Mouse (Mus musculus): Measurements from ENCODE around the gene Bud31. TPM values are rescaled to one million over a fixed set of nuclear protein-coding genes. Genes with fewer than 3 reads are reported as not detected.

The Bud31 gene
- polyA plus RNA-seq, 1 experiment from 2014 or later = 205 TPM

DNA sequence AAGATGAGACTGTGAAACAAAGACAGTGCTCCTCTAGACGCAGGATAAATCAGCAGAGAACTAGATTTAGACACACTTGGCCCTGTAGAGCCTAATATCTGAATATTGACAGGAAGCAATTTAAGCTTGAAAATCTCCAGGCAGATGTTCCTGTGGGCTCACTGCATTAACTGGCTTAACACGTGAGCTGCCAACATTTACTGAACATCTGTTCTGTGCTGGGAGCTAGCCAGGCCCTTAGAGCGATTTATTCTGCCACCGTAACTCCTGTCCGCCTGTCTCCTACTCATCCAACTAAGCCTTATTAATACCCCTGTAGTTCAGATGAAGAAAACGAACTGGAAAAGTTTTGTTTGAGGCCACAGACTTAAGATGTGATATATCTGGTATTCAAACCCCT, 1.3 kb upstream of the Bud31 start:
- ATAC-seq (ENCODE audit: low FRiP score, low TSS enrichment) = no peak
- Histone ChIP-seq H3K36me3 (ENCODE audit: control insufficient read depth, insufficient read depth, low read length) (peaks cover 60% of the 10 kb centered on the region), H3K27ac (ENCODE audit: low read depth, low read length) (no peak overlapping the region), H3K9ac (ENCODE audit: low read depth, low read length) (peak overlapping the region; percentile 91), H3K4me1 (ENCODE audit: control insufficient read depth, insufficient read depth, low read length) (peaks cover 20% of the 10 kb centered on the region), H3K9me3 (ENCODE audit: control insufficient read depth, low read length) (no peaks in the 10 kb centered on the region), H3K4me3 (ENCODE audit: low read length) (peak overlapping the region; percentile 85), H3K27me3 (ENCODE audit: control insufficient read depth, insufficient read depth, low read length) (no peaks in the 10 kb centered on the region), H3K4me2 (replicated peaks; ENCODE audit: low read depth, low read length) (peak overlapping the region; percentile 71)
- 11% methylated on average over 6 of the region's 6 CpGs for WGBS

DNA sequence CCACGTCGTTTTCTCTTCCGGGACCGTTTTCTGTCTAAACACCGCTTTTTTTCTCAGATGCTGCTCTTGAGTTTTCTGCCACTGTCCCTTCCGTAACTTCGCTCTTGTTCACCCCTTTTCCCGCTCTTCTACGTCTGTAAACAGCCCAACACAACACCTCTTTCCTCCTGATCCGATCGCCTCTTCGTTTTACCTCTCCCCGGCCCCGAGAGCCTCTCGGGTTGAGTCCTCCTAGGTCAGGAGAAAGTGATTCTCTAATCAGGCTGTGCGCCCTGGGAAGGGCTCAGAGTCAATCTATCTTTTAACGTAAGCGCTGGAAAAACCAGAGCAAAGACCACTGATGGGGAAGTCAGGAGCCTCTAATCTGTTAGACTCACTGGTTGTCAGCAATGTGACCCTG, 449 bp downstream of the Bud31 start:
- no peak for ATAC-seq (ENCODE audit: low FRiP score, low TSS enrichment)

DNA sequence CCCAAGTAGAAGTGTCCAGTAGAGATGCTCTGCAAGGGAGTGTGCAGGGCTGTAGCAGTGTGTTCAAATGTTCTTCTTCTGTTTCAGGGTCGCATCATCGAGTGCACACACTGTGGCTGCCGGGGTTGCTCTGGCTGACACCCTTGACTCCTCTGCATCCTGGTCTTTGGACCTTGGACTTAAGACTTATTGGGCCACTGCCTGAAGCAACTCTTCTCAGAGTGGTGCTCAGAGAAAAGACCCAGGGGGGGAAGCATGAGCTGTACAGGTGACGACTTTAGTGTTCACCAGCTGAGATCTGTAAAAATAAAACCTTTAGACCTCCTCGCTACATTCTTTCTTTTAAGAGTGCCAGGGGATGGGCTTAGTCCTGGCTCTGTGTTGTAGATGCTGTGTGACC, 7.6 kb downstream of the Bud31 start:
- H3K4me3 ChIP-seq (ENCODE audit: low read length) = no peak overlapping the region
- no peak overlapping the region for H3K9ac ChIP-seq (ENCODE audit: low read depth, low read length)
- no peaks in the 10 kb centered on the region for H3K9me3 ChIP-seq (ENCODE audit: control insufficient read depth, low read length)
- H3K36me3 ChIP-seq (ENCODE audit: control insufficient read depth, insufficient read depth, low read length) = peaks cover 98% of the 10 kb centered on the region
- no peak overlapping the region for H3K4me2 ChIP-seq (replicated peaks; ENCODE audit: low read depth, low read length)
- H3K27ac ChIP-seq (ENCODE audit: low read depth, low read length) = no peak overlapping the region
- no peaks in the 10 kb centered on the region for H3K27me3 ChIP-seq (ENCODE audit: control insufficient read depth, insufficient read depth, low read length)
- no peaks in the 10 kb centered on the region for H3K4me1 ChIP-seq (ENCODE audit: control insufficient read depth, insufficient read depth, low read length)
- WGBS = 94% methylated on average over 5 of the region's 5 CpGs
- no peak for ATAC-seq (ENCODE audit: low FRiP score, low TSS enrichment)

More for the DNA sequence above, 449 bp downstream of the Bud31 start:
- 1% methylated on average over 18 of the region's 18 CpGs for WGBS
- Histone ChIP-seq H3K4me1 (ENCODE audit: control insufficient read depth, insufficient read depth, low read length) (peaks cover 20% of the 10 kb centered on the region), H3K36me3 (ENCODE audit: control insufficient read depth, insufficient read depth, low read length) (peaks cover 60% of the 10 kb centered on the region), H3K27me3 (ENCODE audit: control insufficient read depth, insufficient read depth, low read length) (no peaks in the 10 kb centered on the region), H3K9me3 (ENCODE audit: control insufficient read depth, low read length) (no peaks in the 10 kb centered on the region), H3K4me2 (replicated peaks; ENCODE audit: low read depth, low read length) (peak overlapping the region; percentile 62), H3K27ac (ENCODE audit: low read depth, low read length) (peak overlapping the region; percentile 84), H3K4me3 (ENCODE audit: low read length) (peak overlapping the region; percentile 85), H3K9ac (ENCODE audit: low read depth, low read length) (peak overlapping the region; percentile 91)

DNA sequence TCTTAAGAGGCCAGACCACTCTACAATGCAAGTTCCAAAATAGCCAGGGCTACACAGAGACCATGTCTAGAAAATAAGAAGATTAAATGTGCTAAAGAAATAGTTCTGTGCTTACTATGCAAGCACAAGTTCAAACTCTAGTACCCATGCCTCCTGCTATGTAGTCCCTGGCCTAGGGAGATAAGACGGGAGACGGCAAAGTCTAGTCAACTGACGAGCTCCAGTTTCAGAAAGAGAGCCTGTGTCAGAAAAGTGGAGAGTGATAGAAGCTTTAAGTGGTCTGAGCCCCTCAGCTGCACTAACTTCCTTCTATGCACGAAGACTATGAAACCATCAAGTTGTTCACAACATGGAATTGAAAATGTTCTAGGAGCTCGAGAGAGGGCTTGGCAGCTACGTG, 9.1 kb downstream of the Bud31 start:
- H3K27ac ChIP-seq (ENCODE audit: low read depth, low read length) = no peak overlapping the region
- no peaks in the 10 kb centered on the region for H3K27me3 ChIP-seq (ENCODE audit: control insufficient read depth, insufficient read depth, low read length)
- ATAC-seq (ENCODE audit: low FRiP score, low TSS enrichment) = no peak
- H3K4me2 ChIP-seq (replicated peaks; ENCODE audit: low read depth, low read length) = no peak overlapping the region
- H3K4me3 ChIP-seq (ENCODE audit: low read length) = no peak overlapping the region
- no peaks in the 10 kb centered on the region for H3K4me1 ChIP-seq (ENCODE audit: control insufficient read depth, insufficient read depth, low read length)
- no peak overlapping the region for H3K9ac ChIP-seq (ENCODE audit: low read depth, low read length)
- peaks cover 90% of the 10 kb centered on the region for H3K36me3 ChIP-seq (ENCODE audit: control insufficient read depth, insufficient read depth, low read length)
- 90% methylated on average over 6 of the region's 6 CpGs for WGBS
- no peaks in the 10 kb centered on the region for H3K9me3 ChIP-seq (ENCODE audit: control insufficient read depth, low read length)

DNA sequence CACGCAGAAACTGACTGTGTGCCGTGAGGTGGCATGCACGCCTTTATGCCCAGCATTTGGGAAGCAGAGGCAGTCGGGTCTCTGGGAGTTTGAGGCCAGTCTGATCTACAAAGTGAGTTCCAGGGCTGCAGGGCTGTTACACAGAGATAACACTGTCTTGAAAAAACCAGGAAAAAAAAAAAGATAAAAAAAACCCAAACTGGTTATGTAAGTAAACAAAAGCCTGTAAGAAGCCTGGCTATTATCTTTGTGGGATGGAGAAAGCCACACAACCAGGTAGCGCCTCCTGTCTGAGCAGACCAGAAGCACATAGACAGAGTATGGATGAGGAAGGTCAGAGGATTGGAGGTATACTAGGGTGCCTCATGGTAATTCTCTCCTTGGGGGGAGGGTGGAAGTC, 12.5 kb downstream of the Bud31 start:
- no peaks in the 10 kb centered on the region for H3K4me1 ChIP-seq (ENCODE audit: control insufficient read depth, insufficient read depth, low read length)
- H3K9me3 ChIP-seq (ENCODE audit: control insufficient read depth, low read length) = no peaks in the 10 kb centered on the region
- no peak overlapping the region for H3K4me2 ChIP-seq (replicated peaks; ENCODE audit: low read depth, low read length)
- H3K4me3 ChIP-seq (ENCODE audit: low read length) = no peak overlapping the region
- no peaks in the 10 kb centered on the region for H3K27me3 ChIP-seq (ENCODE audit: control insufficient read depth, insufficient read depth, low read length)
- 95% methylated on average over 5 of the region's 5 CpGs for WGBS
- H3K36me3 ChIP-seq (ENCODE audit: control insufficient read depth, insufficient read depth, low read length) = peaks cover 79% of the 10 kb centered on the region
- no peak overlapping the region for H3K27ac ChIP-seq (ENCODE audit: low read depth, low read length)
- ATAC-seq (ENCODE audit: low FRiP score, low TSS enrichment) = no peak
- H3K9ac ChIP-seq (ENCODE audit: low read depth, low read length) = no peak overlapping the region

DNA sequence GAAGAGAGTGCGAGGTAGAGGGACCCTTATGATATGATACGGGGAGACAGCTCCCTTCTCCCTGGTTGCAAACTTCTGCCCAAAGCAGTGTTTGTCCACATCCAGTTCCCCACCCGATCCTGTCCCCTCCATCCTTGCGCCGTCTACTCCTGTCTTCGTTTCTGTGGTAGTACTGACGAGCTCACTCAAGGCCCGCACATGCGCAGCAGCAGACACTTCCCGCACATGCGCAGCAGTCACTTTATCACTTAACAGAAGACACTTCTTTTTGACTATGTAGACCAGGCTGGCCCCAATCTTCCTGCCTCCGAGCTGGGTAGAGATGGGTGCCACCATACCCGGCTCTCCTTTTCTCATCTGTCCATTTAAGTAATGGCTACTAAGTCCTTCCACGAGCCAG, 21.2 kb downstream of the Bud31 start:
- no peak for ATAC-seq (ENCODE audit: low FRiP score, low TSS enrichment)
- Histone ChIP-seq H3K4me3 (ENCODE audit: low read length) (no peak overlapping the region), H3K27me3 (ENCODE audit: control insufficient read depth, insufficient read depth, low read length) (no peaks in the 10 kb centered on the region), H3K27ac (ENCODE audit: low read depth, low read length) (no peak overlapping the region), H3K4me1 (ENCODE audit: control insufficient read depth, insufficient read depth, low read length) (peaks cover 6% of the 10 kb centered on the region; the same call in 1 of the 2 replicates), H3K9me3 (ENCODE audit: control insufficient read depth, low read length) (no peaks in the 10 kb centered on the region), H3K4me2 (replicated peaks; ENCODE audit: low read depth, low read length) (no peak overlapping the region), H3K9ac (ENCODE audit: low read depth, low read length) (no peak overlapping the region), H3K36me3 (ENCODE audit: control insufficient read depth, insufficient read depth, low read length) (peaks cover 53% of the 10 kb centered on the region)
- WGBS = 90% methylated on average over 14 of the region's 14 CpGs

DNA sequence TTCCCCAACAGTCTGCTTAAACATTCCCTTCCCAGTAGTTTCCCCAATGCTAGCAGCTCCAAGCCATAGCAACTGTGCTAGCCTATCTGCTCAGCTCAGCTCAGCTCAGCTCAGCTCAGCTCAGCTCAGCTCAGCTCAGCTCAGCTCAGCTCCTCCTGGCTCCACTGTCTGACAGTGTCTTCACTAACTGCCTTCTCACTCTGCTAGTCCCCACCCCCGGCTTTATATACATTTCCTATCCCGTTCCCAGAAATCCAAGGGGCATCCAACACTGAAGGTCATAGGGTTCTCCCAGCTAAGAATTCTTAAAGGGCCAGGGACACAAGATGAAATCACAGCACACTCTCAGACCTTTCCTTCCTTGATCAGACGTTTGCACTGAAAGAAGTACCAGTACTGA, 24.5 kb downstream of the Bud31 start:
- no peak overlapping the region for H3K4me3 ChIP-seq (ENCODE audit: low read length)
- no peak overlapping the region for H3K27ac ChIP-seq (ENCODE audit: low read depth, low read length)
- H3K4me2 ChIP-seq (replicated peaks; ENCODE audit: low read depth, low read length) = no peak overlapping the region
- no peaks in the 10 kb centered on the region for H3K27me3 ChIP-seq (ENCODE audit: control insufficient read depth, insufficient read depth, low read length)
- no peaks in the 10 kb centered on the region for H3K9me3 ChIP-seq (ENCODE audit: control insufficient read depth, low read length)
- WGBS = 58% methylated on average over 3 of the region's 3 CpGs
- peaks cover 30% of the 10 kb centered on the region for H3K36me3 ChIP-seq (ENCODE audit: control insufficient read depth, insufficient read depth, low read length)
- no peak overlapping the region for H3K9ac ChIP-seq (ENCODE audit: low read depth, low read length)
- ATAC-seq (ENCODE audit: low FRiP score, low TSS enrichment) = no peak
- peaks cover 15% of the 10 kb centered on the region; the same call in 1 of the 2 replicates for H3K4me1 ChIP-seq (ENCODE audit: control insufficient read depth, insufficient read depth, low read length)

DNA sequence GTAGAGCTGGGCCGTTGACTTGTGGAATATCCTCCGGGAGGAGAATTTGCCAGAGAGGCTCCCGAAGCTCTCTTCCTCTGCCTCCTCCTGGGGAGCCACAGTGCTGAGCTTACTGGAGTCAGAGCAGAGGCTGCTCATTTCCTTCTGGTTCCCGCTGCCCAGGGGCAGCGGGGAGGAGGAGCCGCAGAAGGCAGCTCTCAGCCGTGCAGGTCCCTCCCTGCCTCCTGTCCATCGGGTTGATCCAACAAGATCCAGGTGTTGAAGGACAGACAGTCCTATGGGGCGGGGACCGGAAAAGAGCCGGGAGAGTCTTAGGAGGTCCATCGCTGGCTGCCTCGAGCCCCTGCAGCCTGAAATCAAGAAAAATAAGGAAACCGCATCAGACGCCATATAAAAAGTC, 25.0 kb downstream of the Bud31 start:
- no peak overlapping the region for H3K27ac ChIP-seq (ENCODE audit: low read depth, low read length)
- ATAC-seq (ENCODE audit: low FRiP score, low TSS enrichment) = no peak
- H3K4me1 ChIP-seq (ENCODE audit: control insufficient read depth, insufficient read depth, low read length) = peaks cover 15% of the 10 kb centered on the region; the same call in 1 of the 2 replicates
- H3K9ac ChIP-seq (ENCODE audit: low read depth, low read length) = no peak overlapping the region
- WGBS = 86% methylated on average over 15 of the region's 15 CpGs
- H3K4me2 ChIP-seq (replicated peaks; ENCODE audit: low read depth, low read length) = no peak overlapping the region; the same call in 1 of the 2 replicates
- peaks cover 28% of the 10 kb centered on the region for H3K36me3 ChIP-seq (ENCODE audit: control insufficient read depth, insufficient read depth, low read length)
- no peaks in the 10 kb centered on the region for H3K27me3 ChIP-seq (ENCODE audit: control insufficient read depth, insufficient read depth, low read length)
- H3K4me3 ChIP-seq (ENCODE audit: low read length) = no peak overlapping the region
- H3K9me3 ChIP-seq (ENCODE audit: control insufficient read depth, low read length) = no peaks in the 10 kb centered on the region

DNA sequence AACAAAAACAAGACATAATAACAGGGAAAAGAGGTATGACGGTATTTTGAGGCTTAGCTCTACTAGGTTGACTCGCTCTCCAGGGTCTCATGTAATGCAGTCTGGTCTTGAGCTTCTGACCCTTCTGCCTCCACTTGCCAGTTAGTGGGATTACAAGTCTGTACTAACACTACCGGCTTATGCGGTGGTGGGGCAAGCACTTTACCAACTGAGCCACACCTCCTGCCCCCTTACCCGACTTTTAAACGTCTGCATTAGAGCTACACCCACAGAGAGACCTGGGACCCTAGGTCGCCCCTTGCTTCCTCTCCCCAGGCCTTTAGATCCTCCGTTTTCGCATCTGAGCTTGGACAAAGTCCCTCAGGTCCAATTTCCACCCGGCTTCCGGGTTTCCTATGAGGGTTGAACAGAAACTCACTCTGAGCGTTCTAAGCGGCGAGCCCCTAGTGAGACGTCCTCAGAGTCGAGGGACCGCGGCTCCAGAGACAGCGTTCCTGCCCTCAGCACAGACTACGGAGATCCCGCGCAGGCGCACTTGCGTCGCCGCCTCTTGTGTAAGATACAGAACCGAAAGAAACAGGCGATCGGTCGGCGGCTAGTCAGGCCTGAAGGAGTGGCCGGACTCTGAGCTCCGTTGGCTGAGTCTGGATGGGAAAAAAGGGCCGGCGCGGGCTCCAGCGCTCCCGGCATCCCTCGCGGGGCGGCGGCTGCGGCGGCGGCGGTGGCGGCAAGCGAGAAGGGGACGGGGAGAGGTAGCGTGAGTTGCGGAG, 26.6 kb downstream of the Bud31 start, which contains the start of the genes Ptcd1 and Cpsf4:
TSS of gene Ptcd1 (minus strand) at position 573 of the 770 bp plus-strand sequence.
TSS of gene Cpsf4 (plus strand) at position 678 of the 770 bp plus-strand sequence.
- WGBS = under 1% methylated on average over 48 of the region's 51 CpGs
- Histone ChIP-seq H3K4me1 (ENCODE audit: control insufficient read depth, insufficient read depth, low read length) (peaks cover 15% of the 10 kb centered on the region; the same call in 1 of the 2 replicates), H3K4me3 (ENCODE audit: low read length) (peak within 1 kb of the TSS; percentile 68), H3K9me3 (ENCODE audit: control insufficient read depth, low read length) (no peaks in the 10 kb centered on the region), H3K9ac (ENCODE audit: low read depth, low read length) (peak within 1 kb of the TSS; percentile 86), H3K27me3 (ENCODE audit: control insufficient read depth, insufficient read depth, low read length) (no peaks in the 10 kb centered on the region), H3K4me2 (replicated peaks; ENCODE audit: low read depth, low read length) (peak within 1 kb of the TSS; percentile 78), H3K36me3 (ENCODE audit: control insufficient read depth, insufficient read depth, low read length) (peaks cover 31% of the 10 kb centered on the region), H3K27ac (ENCODE audit: low read depth, low read length) (peak within 1 kb of the TSS; percentile 85)
- peak; percentile 95 for ATAC-seq (ENCODE audit: low FRiP score, low TSS enrichment)

All from kidney, embryonic 14.5 days (tissue).